Mouse (Mus musculus): ENCODE measurements around the gene Spic. TPM values are rescaled to one million over a fixed set of nuclear protein-coding genes. Genes with fewer than 3 reads are reported as not detected.
"Not testable (repeated sequence)": the region's sequence is repeated elsewhere in the genome, so short reads cannot be mapped to it uniquely, and the experiment has no call there.

The Spic gene
- polyA plus RNA-seq, 1 experiment from 2014 or later, result not detected

DNA sequence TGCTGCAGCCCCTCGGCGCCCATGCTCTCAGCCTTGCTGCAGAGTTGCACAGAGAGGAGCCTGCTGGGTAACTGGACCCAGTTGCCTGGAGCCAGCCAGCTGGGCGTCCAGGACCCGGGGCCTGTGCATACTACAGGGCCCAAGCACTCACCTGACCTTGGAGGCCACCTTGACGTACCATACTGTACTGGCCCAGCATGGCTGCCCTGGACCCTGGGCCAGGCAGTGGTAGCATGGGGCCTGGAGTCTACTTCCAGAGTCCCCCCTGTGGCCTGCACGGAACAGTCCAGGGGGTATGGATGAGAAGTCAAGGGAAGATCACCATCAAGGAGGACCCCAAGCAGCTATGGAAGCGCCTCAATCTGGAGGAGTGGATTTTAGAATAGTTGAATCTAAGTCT is 12.0 kb downstream of the Spic start:
- Histone ChIP-seq H3K27ac (replicated peaks; ENCODE audit: low read depth, low read length) (no peak overlapping the region), H3K9me3 (ENCODE audit: control insufficient read depth, low read length) (no peaks in the 10 kb centered on the region), H3K36me3 (ENCODE audit: control insufficient read depth, insufficient read depth, low read length) (no peaks in the 10 kb centered on the region), H3K4me2 (ENCODE audit: low read depth, severe bottlenecking) (no peak overlapping the region), H3K4me1 (ENCODE audit: control insufficient read depth, insufficient read depth, low read length) (no peaks in the 10 kb centered on the region), H3K27me3 (ENCODE audit: control insufficient read depth, insufficient read depth, low read length) (no peaks in the 10 kb centered on the region), H3K9ac (ENCODE audit: low read length) (no peak overlapping the region), H3K4me3 (ENCODE audit: low read depth, low read length) (no peak overlapping the region)
- ATAC-seq (ENCODE audit: insufficient number of reproducible peaks, low FRiP score, low TSS enrichment, low read depth), result no peak
- DNase-seq (ENCODE audit: low spot score), result no peak
- WGBS, result 92% methylated on average over 7 of the region's 7 CpGs

DNA sequence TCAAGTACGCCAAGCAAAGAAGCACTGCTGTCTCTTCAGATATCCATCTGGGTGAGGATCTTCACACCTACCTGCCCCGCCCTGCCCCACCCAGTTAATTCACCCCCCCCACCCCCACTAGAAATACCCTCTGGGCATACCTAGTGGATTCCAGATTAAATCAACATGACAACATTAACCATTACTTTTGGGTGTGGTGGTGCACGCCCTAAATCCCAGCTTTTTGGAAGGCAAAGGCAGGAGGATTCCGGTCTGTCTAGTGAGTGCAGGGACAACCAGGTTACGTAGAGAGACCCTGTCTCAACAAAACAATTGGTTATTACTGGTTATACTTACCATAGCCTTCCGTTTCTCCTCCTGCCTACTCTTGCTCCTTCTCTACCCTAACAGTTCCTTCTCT is 12.7 kb downstream of the Spic start:
- Histone ChIP-seq H3K9ac (ENCODE audit: low read length) (no peak overlapping the region), H3K4me1 (ENCODE audit: control insufficient read depth, insufficient read depth, low read length) (no peaks in the 10 kb centered on the region), H3K27ac (replicated peaks; ENCODE audit: low read depth, low read length) (no peak overlapping the region), H3K4me2 (ENCODE audit: low read depth, severe bottlenecking) (no peak overlapping the region), H3K27me3 (ENCODE audit: control insufficient read depth, insufficient read depth, low read length) (no peaks in the 10 kb centered on the region), H3K9me3 (ENCODE audit: control insufficient read depth, low read length) (no peaks in the 10 kb centered on the region), H3K36me3 (ENCODE audit: control insufficient read depth, insufficient read depth, low read length) (no peaks in the 10 kb centered on the region), H3K4me3 (ENCODE audit: low read depth, low read length) (no peak overlapping the region)
- WGBS, result 87% methylated on average over 6 of the region's 6 CpGs
- ATAC-seq (ENCODE audit: insufficient number of reproducible peaks, low FRiP score, low TSS enrichment, low read depth), result no peak
- DNase-seq (ENCODE audit: low spot score), result no peak

DNA sequence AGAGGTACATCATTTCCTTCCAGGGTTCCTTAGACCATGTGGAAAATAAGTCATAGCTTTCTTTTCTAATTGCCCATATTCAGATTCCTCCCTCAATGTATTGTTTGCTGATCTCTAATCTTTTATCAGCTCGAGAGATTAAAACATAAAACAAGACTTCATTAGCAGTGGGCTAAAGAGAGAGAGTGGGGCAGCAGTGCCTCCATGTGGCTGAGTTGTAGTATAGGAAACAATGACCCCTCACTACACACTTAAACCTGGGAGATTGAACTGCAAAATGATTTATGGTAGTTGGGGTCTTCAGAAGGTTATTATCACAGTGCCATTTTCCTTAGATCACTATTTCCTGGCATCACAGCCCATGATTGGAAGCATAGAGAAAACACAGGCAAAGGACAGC is 15.1 kb downstream of the Spic start:
- DNase-seq (ENCODE audit: low spot score) (no peak), ATAC-seq (ENCODE audit: insufficient number of reproducible peaks, low FRiP score, low TSS enrichment, low read depth) (no peak)
- H3K27me3 ChIP-seq (ENCODE audit: control insufficient read depth, insufficient read depth, low read length), result no peaks in the 10 kb centered on the region
- no peak overlapping the region for H3K4me3 ChIP-seq (ENCODE audit: low read depth, low read length)
- H3K36me3 ChIP-seq (ENCODE audit: control insufficient read depth, insufficient read depth, low read length), result no peaks in the 10 kb centered on the region
- H3K27ac ChIP-seq (replicated peaks; ENCODE audit: low read depth, low read length), result no peak overlapping the region
- no peaks in the 10 kb centered on the region for H3K4me1 ChIP-seq (ENCODE audit: control insufficient read depth, insufficient read depth, low read length)
- H3K4me2 ChIP-seq (ENCODE audit: low read depth, severe bottlenecking), result no peak overlapping the region
- 48% methylated on average over 1 of the region's 1 CpGs for WGBS
- no peaks in the 10 kb centered on the region for H3K9me3 ChIP-seq (ENCODE audit: control insufficient read depth, low read length)
- no peak overlapping the region for H3K9ac ChIP-seq (ENCODE audit: low read length)

DNA sequence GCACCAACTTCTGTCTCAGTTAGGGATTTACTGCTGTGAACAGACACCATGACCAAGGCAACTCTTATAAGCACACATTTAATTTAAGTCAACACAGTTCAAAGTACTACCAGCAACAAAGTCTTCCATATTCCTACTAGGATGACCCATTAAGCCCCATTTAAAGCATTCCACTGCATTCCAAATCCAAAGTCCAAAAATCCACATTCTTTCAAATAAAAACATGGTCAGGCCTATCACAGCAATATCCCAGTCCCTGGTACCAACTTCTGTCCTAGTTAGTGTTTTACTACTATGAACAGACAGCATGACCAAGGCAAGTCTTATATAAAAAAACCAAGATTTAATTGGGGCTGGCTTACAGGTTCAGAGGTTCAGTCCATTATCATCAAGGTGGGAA is 21.0 kb downstream of the Spic start:
- not testable (repeated sequence) for DNase-seq (ENCODE audit: low spot score); ATAC-seq (ENCODE audit: insufficient number of reproducible peaks, low FRiP score, low TSS enrichment, low read depth); H3K27me3 ChIP-seq (ENCODE audit: control insufficient read depth, insufficient read depth, low read length); H3K27ac ChIP-seq (replicated peaks; ENCODE audit: low read depth, low read length); H3K4me3 ChIP-seq (ENCODE audit: low read depth, low read length); H3K9ac ChIP-seq (ENCODE audit: low read length); H3K4me1 ChIP-seq (ENCODE audit: control insufficient read depth, insufficient read depth, low read length); H3K9me3 ChIP-seq (ENCODE audit: control insufficient read depth, low read length); H3K4me2 ChIP-seq (ENCODE audit: low read depth, severe bottlenecking); H3K36me3 ChIP-seq (ENCODE audit: control insufficient read depth, insufficient read depth, low read length)

DNA sequence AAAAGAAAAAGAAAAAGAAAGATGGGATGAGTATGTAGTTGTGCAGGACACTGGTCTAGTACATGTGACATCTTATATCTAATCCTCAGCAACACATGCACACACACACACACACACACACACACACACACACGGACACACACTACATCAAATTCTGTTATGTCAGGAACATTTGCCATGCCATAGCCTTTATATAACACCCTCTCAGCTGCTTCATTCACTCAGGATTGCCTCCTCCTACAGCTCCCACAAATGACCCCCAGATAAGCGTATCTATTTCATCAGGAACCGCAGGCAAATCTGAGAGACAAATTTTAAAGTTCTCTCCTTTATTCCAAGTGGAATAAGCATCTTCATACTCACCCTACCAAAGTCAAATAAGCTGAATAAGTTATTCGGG is 25.9 kb downstream of the Spic start:
- WGBS, result 88% methylated on average over 4 of the region's 4 CpGs
- no peak overlapping the region for H3K4me2 ChIP-seq (ENCODE audit: low read depth, severe bottlenecking)

DNA sequence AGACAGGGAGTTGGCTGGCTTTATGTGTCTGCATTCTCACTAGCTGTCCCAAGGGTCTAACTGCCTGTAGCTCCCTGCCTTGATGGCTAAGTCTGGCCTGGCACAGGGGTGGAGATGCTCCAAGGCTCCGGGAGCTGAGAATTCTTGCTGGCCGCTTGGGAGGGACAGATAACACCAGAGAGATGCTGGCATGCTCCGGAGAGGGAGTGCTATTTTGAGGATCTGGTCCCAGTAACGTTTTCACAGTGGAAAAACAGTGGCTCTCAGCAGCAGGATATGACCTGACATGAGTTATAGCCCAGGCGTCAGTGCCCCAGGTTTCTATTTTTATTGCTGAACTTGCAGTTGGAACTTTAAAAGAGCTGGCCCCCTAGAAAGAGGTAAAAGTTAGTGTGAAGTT is 39.4 kb downstream of the Spic start:
- H3K9me3 ChIP-seq (ENCODE audit: control insufficient read depth, low read length), result no peaks in the 10 kb centered on the region
- DNase-seq (ENCODE audit: low spot score) (no peak), ATAC-seq (ENCODE audit: insufficient number of reproducible peaks, low FRiP score, low TSS enrichment, low read depth) (no peak)
- H3K27me3 ChIP-seq (ENCODE audit: control insufficient read depth, insufficient read depth, low read length), result no peaks in the 10 kb centered on the region
- H3K4me3 ChIP-seq (ENCODE audit: low read depth, low read length), result no peak overlapping the region
- H3K27ac ChIP-seq (replicated peaks; ENCODE audit: low read depth, low read length), result no peak overlapping the region
- 49% methylated on average over 5 of the region's 5 CpGs for WGBS
- no peaks in the 10 kb centered on the region for H3K4me1 ChIP-seq (ENCODE audit: control insufficient read depth, insufficient read depth, low read length)
- H3K36me3 ChIP-seq (ENCODE audit: control insufficient read depth, insufficient read depth, low read length), result no peaks in the 10 kb centered on the region
- H3K4me2 ChIP-seq (ENCODE audit: low read depth, severe bottlenecking), result no peak overlapping the region
- no peak overlapping the region for H3K9ac ChIP-seq (ENCODE audit: low read length)

More for the DNA sequence above, 25.9 kb downstream of the Spic start:
- Histone ChIP-seq H3K36me3 (ENCODE audit: control insufficient read depth, insufficient read depth, low read length) (no peaks in the 10 kb centered on the region), H3K9ac (ENCODE audit: low read length) (no peak overlapping the region), H3K4me1 (ENCODE audit: control insufficient read depth, insufficient read depth, low read length) (no peaks in the 10 kb centered on the region), H3K4me3 (ENCODE audit: low read depth, low read length) (no peak overlapping the region), H3K27ac (replicated peaks; ENCODE audit: low read depth, low read length) (no peak overlapping the region), H3K27me3 (ENCODE audit: control insufficient read depth, insufficient read depth, low read length) (no peaks in the 10 kb centered on the region), H3K9me3 (ENCODE audit: control insufficient read depth, low read length) (no peaks in the 10 kb centered on the region)
- no peak for ATAC-seq (ENCODE audit: insufficient number of reproducible peaks, low FRiP score, low TSS enrichment, low read depth)
- DNase-seq (ENCODE audit: low spot score), result no peak

DNA sequence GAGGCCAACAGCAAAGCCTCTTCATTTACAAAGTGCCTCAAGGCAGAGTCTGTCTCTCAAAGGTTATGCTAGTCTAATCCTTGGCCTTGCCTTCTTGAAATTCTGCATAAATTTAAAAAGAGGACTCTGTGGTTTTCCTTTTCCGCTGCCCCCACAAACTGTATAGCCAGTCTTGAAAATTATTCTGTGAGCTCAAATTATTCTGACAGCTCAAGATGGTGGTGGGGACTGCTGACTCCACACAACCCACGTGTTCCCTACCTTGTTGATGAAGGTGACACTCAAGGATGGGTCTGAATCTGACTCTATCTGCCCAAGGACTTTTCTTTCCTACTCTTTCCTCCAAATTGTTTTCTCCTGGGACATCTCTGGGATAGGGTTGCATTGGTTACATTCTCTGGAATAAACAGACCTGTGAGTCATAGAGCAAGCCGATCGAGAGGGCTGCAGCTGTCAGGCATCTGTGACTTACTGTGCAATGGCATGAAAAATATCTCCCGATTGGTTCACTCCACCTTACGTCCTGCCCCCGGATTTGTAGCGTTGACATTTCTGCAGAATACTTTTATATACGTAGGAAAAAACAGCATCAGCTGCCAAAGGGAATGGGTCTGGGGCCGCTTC is 53.4 kb downstream of the Spic start:
- ATAC-seq (ENCODE audit: insufficient number of reproducible peaks, low FRiP score, low TSS enrichment, low read depth) (no peak), DNase-seq (ENCODE audit: low spot score) (no peak)
- no peak overlapping the region for H3K4me2 ChIP-seq (ENCODE audit: low read depth, severe bottlenecking)
- H3K4me1 ChIP-seq (ENCODE audit: control insufficient read depth, insufficient read depth, low read length), result no peaks in the 10 kb centered on the region
- no peak overlapping the region for H3K4me3 ChIP-seq (ENCODE audit: low read depth, low read length)
- no peak overlapping the region for H3K9ac ChIP-seq (ENCODE audit: low read length)
- H3K9me3 ChIP-seq (ENCODE audit: control insufficient read depth, low read length), result no peaks in the 10 kb centered on the region
- 81% methylated on average over 10 of the region's 10 CpGs for WGBS
- H3K36me3 ChIP-seq (ENCODE audit: control insufficient read depth, insufficient read depth, low read length), result no peaks in the 10 kb centered on the region
- H3K27ac ChIP-seq (replicated peaks; ENCODE audit: low read depth, low read length), result no peak overlapping the region
- H3K27me3 ChIP-seq (ENCODE audit: control insufficient read depth, insufficient read depth, low read length), result no peaks in the 10 kb centered on the region

DNA sequence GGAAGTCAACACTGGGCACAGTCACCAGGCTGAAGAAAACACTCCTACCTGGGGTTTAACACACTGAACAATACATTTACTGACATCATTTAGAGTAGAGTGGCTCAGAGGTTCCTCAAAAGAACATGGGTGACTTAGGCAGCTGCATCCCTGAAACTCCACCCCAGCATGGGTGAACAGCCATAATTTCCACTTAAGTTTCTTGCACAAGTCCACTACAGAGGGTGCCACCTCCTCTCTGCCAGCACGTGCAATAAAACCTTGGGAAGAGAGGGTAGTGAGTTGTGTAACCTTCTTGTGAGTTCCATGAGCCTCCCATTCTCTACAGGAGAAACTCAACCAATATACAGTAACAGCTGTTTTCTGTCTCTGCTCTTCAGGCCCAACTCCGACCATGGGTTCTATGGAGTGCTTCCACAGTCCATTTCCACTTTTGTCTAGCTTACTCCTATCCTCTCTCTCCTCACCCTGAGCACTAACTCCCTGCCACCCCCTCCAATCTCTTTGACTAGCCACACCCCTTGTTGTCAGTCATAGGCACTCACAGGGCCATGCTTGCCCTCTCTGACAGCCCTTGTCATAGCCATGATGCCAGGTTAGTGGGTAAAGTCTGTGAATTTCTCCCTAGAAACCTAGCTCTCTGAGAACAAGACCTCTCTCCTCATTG is 54.0 kb downstream of the Spic start:
- no peaks in the 10 kb centered on the region for H3K4me1 ChIP-seq (ENCODE audit: control insufficient read depth, insufficient read depth, low read length)
- no peaks in the 10 kb centered on the region for H3K36me3 ChIP-seq (ENCODE audit: control insufficient read depth, insufficient read depth, low read length)
- 90% methylated on average over 2 of the region's 2 CpGs for WGBS
- ATAC-seq (ENCODE audit: insufficient number of reproducible peaks, low FRiP score, low TSS enrichment, low read depth) (no peak), DNase-seq (ENCODE audit: low spot score) (no peak)
- no peaks in the 10 kb centered on the region for H3K9me3 ChIP-seq (ENCODE audit: control insufficient read depth, low read length)
- no peaks in the 10 kb centered on the region for H3K27me3 ChIP-seq (ENCODE audit: control insufficient read depth, insufficient read depth, low read length)
- H3K9ac ChIP-seq (ENCODE audit: low read length), result no peak overlapping the region
- H3K27ac ChIP-seq (replicated peaks; ENCODE audit: low read depth, low read length), result no peak overlapping the region
- no peak overlapping the region for H3K4me3 ChIP-seq (ENCODE audit: low read depth, low read length)
- no peak overlapping the region for H3K4me2 ChIP-seq (ENCODE audit: low read depth, severe bottlenecking)

DNA sequence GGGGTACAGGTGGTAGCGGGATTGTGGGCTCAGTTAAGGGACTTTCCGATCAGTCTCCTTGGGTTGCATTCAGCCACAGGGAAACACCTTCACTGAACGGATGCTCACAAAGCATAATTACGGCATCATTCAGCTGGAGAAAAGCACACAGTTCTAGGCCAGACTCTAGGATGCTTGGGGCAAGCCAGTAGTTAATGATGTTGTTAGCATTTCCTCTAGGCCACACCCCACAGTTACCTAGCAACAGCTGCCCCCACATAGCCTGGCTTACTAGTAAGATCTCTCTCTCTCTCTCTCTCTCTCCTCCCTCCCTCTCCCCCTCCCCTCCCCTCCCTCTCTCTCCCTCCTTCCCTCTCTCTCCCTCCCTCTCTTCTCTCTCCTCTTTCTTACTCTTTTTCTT is 57.8 kb downstream of the Spic start:
- Histone ChIP-seq H3K27ac (replicated peaks; ENCODE audit: low read depth, low read length) (0 out of 2 replicates have a peak overlapping the region, but pooled peaks have one; percentile 30), H3K4me3 (ENCODE audit: low read depth, low read length) (no peak overlapping the region), H3K4me1 (ENCODE audit: control insufficient read depth, insufficient read depth, low read length) (no peaks in the 10 kb centered on the region), H3K36me3 (ENCODE audit: control insufficient read depth, insufficient read depth, low read length) (no peaks in the 10 kb centered on the region), H3K4me2 (ENCODE audit: low read depth, severe bottlenecking) (no peak overlapping the region), H3K9me3 (ENCODE audit: control insufficient read depth, low read length) (no peaks in the 10 kb centered on the region), H3K9ac (ENCODE audit: low read length) (no peak overlapping the region), H3K27me3 (ENCODE audit: control insufficient read depth, insufficient read depth, low read length) (no peaks in the 10 kb centered on the region)
- WGBS, result 54% methylated on average over 4 of the region's 4 CpGs
- ATAC-seq (ENCODE audit: insufficient number of reproducible peaks, low FRiP score, low TSS enrichment, low read depth), result peak; percentile 84
- peak; percentile 45 for DNase-seq (ENCODE audit: low spot score)

Measured in limb, embryonic 11.5 days (tissue).